Mouse (Mus musculus) liver, embryonic 12.5 days (tissue): ENCODE results near the gene 4933428M09Rik. TPM values are rescaled to one million over a fixed set of nuclear protein-coding genes. Genes with fewer than 3 reads are reported as not detected.

Experiments used
- ATAC-seq: fragments of 200-750 bp; cut with Nextera tagmentation; 2 replicates; pipeline ENCODE4 v1.8.0; 2017; ENCODE audit warnings: moderate number of reproducible peaks, mild to moderate bottlenecking, moderate library complexity
- H3K27ac ChIP-seq: fragments of 300-500 bp; sonication (generic); 2 replicates; pipeline ENCODE4 v1.5.1; 2016; ENCODE audit warnings: mild to moderate bottlenecking
- H3K27me3 ChIP-seq: fragments of 300-500 bp; sonication (generic); replicated peaks from 2 replicates; pipeline ENCODE4 v1.6.1; 2016; ENCODE audit warnings: mild to moderate bottlenecking, moderate library complexity
- H3K36me3 ChIP-seq: fragments of 300-500 bp; sonication (generic); 2 replicates; pipeline ENCODE4 v1.6.1; 2016; ENCODE audit warnings: mild to moderate bottlenecking, moderate library complexity
- H3K4me1 ChIP-seq: fragments of 300-500 bp; sonication (generic); 2 replicates; pipeline ENCODE4 v1.6.1; 2016
- H3K4me2 ChIP-seq: fragments of 300-500 bp; sonication (generic); 2 replicates; pipeline ENCODE4 v1.6.1; 2016; ENCODE audit warnings: mild to moderate bottlenecking, moderate library complexity
- H3K4me3 ChIP-seq: fragments of 300-500 bp; sonication (generic); 2 replicates; pipeline ENCODE4 v1.5.1; 2016; ENCODE audit warnings: mild to moderate bottlenecking, moderate library complexity
- H3K9ac ChIP-seq: fragments of 300-500 bp; sonication (generic); 2 replicates; pipeline ENCODE4 v1.6.1; 2016; ENCODE audit warnings: mild to moderate bottlenecking, moderate library complexity
- H3K9me3 ChIP-seq: fragments of 300-500 bp; sonication (generic); replicated peaks from 2 replicates; pipeline ENCODE4 v1.6.1; 2016; ENCODE audit warnings: mild to moderate bottlenecking, moderate library complexity
- WGBS: fragments of 180-500 bp; shearing (Covaris S2); methylation state at CpG from one replicate; pipeline ENCODE4 v1.1.7; 2016; ENCODE audit not compliant: insufficient replicate concordance; 5-methylcytosine and 5-hydroxymethylcytosine counted together
- polyA plus RNA-seq: library from polyadenylated mRNA; unstranded; fragments of >200 nt; fragmentation: Nextera tagmentation; extraction: Ambion mirVana; gene quantifications from 2 replicates; pipeline ENCODE4 v1.2.1, GENCODE M21; 2016

The 4933428M09Rik gene
- polyA plus RNA-seq, 1 experiment from 2014 or later, result not detected

- H3K4me1 ChIP-seq, result peaks cover 8% of the 10 kb centered on the region; the same call in 1 of the 2 replicates
- WGBS, result 50% methylated on average over 3 of the region's 3 CpGs
- H3K9me3 ChIP-seq, result no peaks in the 10 kb centered on the region
- no peak for ATAC-seq
- no peaks in the 10 kb centered on the region for H3K27me3 ChIP-seq
- H3K9ac ChIP-seq, result no peak overlapping the region
- H3K27ac ChIP-seq, result no peak overlapping the region
- no peaks in the 10 kb centered on the region for H3K36me3 ChIP-seq
- H3K4me3 ChIP-seq, result no peak overlapping the region
- H3K4me2 ChIP-seq, result no peak overlapping the region
These were observed 42.9 kb downstream of the 4933428M09Rik start for GRCm38 (mm10) chrX:139221893-139222292.

Other genes starting within 250 kb of the 4933428M09Rik start
- gene Serpina7, start 94.0 kb upstream of the 4933428M09Rik start, polyA plus RNA-seq, result 0.93 and 1.2 TPM in 2 replicates
- gene 4930513O06Rik, start 93.0 kb upstream of the 4933428M09Rik start, polyA plus RNA-seq, result not detected in 2 replicates
- 4.3 and 6.0 TPM in 2 replicates for gene Mum1l1, start 30.8 kb downstream of the 4933428M09Rik start, polyA plus RNA-seq
- 0.54 and 0.62 TPM in 2 replicates for gene Trap1a, start 154.5 kb downstream of the 4933428M09Rik start, polyA plus RNA-seq